Mouse (Mus musculus) T-helper 2 cell (primary cell): ENCODE measurements at regions not wholly inside any gene's neighbourhood (a gene's known extent, or its start where the extent isn't known, plus 50 kb on each side); places are given as distances from the start of the nearest gene placed in this dataset.

Experiments used
- in situ Hi-C: fragments of 300-600 bp; cut with MboI, MseI; formaldehyde crosslinking; loops from one replicate; pipeline ENCODE4 v1.15.1; 2025; ENCODE audit warnings: high pct_unique_total_duplicates

DNA sequence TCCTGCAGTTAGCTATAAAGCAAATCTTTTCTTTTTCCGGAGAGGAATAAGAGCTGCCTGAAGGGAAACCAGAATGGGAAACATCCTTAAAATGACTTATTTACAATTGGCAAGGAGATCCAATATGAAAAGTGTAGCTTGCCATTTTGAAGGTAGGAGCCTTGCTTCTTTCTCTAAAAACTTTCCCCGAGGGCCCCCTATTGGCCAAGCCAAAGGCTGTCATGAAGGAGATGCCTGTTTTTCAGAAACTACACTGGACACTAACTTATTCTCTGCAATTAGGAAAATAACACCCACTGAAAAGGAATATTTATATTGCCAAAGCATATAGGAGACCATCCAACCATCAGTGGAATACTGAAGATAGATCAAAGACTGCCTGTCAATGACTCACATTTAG, 312.8 kb upstream of the Thrb start:
- in situ Hi-C loops: loop anchor here (10.0 kb wide), 1 partner anchor 518 kb away; no protein-coding TSS in a partner anchor

DNA sequence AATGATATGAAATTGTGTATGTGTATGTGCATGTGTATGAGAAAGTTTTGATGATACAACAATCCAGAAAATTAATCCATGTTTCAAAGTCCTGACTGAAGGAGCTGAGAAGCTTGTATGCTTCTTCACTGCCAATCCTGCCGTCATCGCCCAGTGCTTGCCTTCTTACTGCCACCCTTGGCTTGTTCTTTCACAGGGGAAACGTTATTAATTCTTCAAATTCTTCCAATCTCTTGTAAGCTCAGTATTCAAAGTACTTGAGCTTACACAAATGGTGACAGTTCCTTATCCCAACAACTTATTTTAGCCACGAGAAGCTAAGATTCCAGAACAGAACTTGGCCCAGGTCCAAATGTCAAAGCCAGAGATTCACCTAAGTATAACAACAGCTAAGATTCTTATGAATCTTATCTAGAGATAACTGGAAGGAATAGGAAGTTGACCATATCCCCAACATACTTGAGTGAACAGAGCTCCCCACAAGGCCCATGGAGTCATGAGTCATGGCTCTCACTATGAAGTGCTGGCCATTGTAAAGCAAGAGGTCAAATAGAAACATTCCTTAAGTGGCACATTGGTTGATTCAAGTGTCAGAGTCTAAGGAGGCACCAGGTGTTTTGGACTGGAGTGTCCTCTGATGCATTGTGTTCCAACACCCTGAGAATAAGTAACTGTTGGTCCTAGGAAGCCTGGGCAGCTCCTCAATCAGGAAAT, 307.6 kb upstream of the Thrb start:
- in situ Hi-C loops: no loop called here

DNA sequence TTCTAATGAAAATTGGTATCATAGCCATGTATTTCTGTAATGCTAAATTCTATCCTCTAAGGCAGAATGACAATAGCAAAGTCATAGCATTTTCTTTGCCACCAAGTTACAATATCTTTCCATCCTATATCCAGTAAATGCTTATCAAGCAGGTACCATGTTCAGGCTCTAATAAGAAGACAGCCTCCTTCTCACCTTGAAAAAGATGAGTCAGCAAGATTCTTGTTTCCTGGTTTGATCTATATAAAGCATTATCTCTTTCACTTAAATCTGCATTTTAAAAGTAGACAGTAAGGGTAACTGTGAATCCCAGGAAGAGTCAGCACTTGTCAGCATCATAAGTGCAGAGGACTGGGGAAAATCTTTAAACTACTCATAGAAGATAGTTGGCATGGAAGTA, 298.2 kb upstream of the Thrb start:
- in situ Hi-C loops: no loop called here

DNA sequence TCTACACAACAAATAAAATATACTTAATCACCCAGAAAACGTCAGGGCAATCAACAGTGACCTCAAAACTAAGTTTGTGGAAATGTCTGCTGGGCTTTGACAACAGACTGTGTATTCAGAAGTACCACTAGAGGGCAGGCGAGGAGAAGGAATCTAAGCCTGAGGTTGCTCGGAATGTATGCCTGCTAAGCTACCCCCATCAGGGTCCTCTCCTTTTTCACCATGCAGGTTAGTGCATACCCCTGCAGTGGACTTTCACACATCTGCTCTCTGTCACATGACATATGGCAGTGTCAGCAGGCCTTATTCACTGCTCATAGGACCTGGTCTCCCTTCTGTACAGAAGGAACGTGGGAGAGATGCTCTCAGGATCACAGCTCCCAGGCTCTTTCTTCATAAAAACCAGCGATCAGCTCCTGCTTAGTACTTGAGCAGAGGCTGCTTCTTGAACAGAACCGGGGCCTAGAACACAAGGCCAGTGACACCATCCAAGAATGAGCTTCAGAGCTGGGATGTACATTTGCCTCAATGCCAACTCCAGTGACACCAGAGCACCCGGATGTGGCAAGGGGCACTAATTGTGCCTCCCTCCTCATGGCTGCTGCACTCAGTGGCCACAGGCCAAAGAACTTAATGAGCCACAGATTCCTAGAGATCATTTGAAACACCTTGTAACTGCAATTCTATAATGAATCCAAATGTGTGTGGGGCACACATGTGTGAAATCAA, 257.1 kb upstream of the Thrb start:
- in situ Hi-C loops: loop anchor here (25.0 kb wide), 1 partner anchor 966 kb away; no protein-coding TSS in a partner anchor

DNA sequence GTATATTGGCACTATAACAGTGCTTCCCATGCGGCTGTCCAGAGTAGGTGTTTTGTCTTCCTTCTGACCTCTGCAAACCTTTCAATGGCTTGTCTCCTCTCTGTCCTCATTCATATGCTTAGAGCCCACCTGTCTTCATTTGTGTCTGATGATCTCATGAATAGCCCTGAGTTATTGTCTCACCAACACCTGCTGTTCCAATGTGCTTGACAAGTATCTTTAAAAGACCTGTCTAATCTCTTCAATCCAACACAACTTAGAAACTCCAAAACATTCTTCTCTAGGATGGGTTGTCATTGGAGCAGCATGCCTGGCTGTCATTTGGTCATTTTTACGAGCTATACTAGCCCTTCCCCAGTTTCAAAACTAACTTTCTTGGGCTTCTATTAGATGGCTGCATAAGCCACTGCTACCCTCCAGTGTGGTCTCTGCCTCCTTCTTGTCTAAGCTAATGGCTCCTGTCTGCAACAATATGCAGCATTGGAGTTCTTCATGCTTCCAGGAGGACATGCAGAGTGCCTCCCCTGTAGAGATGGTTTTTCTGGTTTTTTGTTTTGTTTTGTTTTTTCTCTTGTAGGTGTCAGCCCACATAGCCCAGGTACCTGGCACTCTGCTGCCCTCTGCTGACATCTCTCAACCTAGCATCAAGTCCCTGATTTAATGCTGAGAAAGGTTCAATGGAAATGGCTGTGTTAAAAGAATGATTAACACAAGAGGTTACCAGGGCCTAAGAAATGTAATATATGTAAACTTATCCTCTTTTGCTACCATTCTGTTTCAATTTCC, 254.3 kb upstream of the Thrb start:
- in situ Hi-C loops: loop anchor here (5.0 to 25.0 kb wide), 3 partner anchors 257 to 968 kb away; partner anchors contain the start of gene Thrb

DNA sequence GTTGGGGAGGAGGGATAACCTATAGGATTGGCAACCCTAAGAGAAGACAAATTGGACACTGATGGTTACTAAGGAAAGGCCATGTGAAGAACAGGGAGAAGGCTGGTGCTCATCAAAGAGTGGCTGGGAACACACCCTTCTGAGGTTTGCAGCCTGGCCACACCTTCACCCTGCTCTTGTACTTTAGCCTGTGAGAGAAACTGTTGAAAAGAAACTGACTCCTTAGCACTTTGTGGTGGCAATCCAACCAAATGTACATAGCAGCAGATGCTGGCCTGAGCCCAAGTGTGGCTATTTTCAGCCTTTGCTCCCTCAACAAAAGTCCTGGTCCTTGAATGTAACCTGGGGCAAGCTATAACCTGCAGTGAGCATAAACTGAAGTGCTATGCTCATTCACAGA, 253.2 kb upstream of the Thrb start:
- in situ Hi-C loops: loop anchor here (5.0 to 25.0 kb wide), 3 partner anchors 255 to 970 kb away; partner anchors contain the start of gene Thrb

DNA sequence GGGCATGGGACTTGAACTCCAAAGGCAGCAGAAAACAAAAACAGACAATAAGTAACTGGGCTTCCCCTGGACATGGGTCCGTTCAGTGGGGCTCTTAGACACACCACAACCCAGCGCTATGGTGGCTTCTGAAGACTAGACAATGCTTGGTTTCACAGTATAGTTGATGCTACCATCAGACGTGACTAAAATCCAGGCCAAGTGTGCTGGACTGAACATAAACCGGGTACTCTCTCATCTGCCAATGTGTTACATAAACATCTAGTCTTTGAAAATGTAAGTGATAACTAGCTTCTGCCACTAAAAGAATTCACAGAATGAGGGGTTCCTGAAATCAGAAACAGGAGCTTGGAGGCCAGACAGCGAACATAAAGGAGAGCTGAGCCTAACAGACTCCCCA, 251.7 kb upstream of the Thrb start:
- in situ Hi-C loops: loop anchor here (5.0 to 25.0 kb wide), 3 partner anchors 254 to 971 kb away; partner anchors contain the start of gene Thrb

DNA sequence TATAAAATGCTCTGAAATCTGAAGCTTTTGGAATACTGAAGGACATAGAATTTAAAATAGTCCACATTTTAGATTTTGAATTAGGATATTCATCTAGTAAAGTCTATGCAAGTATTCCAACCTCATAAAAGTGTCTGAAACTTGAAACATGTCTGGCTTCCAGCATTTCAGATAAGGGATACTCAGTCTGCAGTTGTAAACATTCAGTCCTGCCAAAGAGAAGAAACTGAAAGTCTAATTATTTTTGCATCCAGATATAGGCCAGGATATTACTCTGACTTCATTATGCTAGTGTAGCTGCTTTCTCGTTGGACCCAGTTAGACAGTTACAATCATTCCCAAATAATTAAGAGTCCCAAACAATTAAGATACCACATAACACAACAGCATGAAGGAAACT, 251.2 kb upstream of the Thrb start:
- in situ Hi-C loops: loop anchor here (5.0 to 25.0 kb wide), 3 partner anchors 253 to 972 kb away; partner anchors contain the start of gene Thrb

DNA sequence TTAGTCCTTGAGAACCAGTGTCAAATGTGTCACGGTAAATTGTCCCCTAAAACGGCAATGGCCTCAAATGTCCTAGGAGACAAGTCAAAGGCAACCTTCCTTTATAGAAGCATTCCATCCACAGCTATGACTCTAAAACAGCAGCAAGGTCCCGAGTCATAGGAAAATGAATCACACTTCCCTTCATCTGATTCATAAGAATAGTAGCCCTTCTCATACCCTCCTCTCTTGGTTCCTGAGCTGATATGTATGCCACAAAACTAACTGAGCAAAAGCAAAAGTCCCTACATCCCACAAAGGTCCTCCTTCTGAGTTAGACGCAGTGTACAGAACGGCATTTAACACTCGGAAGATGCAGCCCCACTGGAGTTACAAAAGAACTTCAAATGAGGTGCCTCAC, 250.6 kb upstream of the Thrb start:
- in situ Hi-C loops: loop anchor here (5.0 to 25.0 kb wide), 3 partner anchors 253 to 972 kb away; partner anchors contain the start of gene Thrb

DNA sequence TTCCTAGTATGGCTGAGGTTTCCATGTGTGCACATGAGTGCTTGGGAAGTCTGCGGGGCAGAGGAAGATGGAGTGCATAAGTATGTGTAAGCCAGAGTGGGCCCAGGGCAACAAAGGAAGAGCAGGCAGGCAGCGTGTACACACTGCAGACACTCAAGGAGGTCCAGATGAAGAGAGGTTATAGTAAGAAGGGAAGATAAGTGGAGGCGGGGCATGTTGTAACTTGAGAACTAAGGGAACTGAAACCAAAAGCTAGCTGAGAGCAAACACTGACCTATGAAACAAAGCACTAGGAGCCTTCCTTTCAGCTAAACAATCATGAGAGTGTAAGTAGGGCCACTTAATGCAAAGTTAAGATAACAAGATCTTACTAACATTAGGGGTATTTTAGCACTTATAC, 249.3 kb upstream of the Thrb start:
- in situ Hi-C loops: loop anchor here (25.0 kb wide), 1 partner anchor 973 kb away; no protein-coding TSS in a partner anchor

DNA sequence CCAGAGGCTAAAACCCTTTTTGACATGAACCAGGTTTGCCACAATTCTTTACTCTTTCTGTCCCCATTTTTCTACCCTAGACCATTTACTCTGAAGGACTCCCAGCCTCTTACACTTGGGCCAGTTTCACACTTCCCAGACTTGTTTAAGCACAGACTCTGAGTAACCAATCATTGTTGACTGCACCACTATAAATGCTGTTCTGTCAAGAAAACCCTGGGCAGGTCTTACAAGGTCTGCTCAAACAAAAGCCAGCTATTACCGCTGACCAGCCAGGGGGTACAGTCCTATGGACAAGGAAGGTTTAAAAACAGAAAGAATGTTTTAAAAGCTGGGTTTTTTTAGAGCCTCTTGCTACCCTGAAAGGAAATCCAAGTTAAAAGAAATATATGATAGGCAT, 248.8 kb upstream of the Thrb start:
- in situ Hi-C loops: loop anchor here (25.0 kb wide), 1 partner anchor 974 kb away; no protein-coding TSS in a partner anchor

DNA sequence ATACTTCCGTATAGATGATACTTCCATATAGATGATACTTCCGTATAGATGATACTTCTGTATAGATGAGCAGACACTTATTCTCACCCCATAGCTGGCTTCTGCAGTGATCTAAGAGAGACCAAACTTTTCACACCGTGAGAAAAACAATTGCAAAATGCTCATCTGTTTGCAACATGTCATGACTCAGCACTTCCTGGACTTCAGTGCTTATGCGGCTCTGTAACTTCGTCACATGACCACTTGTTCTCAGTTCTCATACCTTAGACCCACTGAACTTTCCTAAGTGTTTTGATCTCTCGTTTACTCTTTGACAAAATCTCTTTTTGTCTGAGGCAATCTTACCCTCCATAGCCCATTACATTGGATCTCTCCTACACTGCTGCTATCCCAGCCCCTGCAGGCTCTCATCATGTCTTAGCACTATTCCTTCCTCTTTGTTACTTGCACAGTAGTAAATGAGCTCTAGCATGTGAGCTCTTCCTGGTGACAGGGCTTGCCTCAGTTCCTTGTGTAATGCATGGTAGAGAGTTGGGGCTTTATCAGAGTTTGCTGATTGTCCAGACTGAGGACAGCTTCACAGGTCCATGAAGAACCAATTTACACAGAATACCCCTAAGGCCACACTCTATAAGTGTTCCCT, 245.7 kb upstream of the Thrb start:
- in situ Hi-C loops: loop anchor here (25.0 kb wide), 1 partner anchor 977 kb away; no protein-coding TSS in a partner anchor

DNA sequence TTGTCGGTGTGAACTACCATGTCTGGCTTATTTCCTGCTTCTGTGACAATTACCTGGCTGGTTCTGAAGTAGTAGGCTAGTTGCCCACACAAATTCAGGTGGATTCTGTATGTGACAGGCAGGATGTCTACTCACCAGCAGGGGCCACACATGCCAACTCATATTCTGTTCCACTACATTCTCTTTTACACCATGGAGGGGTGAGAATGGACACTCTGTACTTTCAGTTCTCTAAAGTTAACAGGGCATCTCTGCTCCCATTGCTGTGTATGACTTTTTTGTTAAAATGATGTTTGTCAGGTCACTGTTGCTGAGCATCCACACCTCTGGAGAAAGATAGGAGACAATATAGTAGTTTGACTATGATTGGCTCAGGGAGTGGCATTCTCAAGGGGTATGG, 232.3 kb upstream of the Thrb start:
- in situ Hi-C loops: no loop called here

DNA sequence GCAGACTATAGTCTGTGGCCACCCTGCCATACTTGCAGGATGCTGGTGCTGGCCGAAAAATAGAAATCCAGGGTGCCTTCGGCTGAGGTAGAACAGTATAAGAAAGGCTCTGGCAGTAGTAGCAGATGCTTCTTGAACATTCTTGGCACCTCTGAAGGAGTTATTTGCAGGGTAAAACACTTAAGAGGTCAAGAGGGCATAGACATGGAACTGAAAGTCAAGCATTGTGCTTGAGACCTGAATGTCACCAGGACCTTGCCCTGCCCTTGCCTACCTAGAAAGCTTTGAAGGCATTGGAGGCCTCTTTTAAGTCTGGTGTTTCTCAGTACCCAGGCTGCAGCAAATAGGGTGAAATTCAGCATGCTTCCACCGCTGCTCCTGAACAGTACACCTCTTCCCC, 230.9 kb upstream of the Thrb start:
- in situ Hi-C loops: no loop called here

DNA sequence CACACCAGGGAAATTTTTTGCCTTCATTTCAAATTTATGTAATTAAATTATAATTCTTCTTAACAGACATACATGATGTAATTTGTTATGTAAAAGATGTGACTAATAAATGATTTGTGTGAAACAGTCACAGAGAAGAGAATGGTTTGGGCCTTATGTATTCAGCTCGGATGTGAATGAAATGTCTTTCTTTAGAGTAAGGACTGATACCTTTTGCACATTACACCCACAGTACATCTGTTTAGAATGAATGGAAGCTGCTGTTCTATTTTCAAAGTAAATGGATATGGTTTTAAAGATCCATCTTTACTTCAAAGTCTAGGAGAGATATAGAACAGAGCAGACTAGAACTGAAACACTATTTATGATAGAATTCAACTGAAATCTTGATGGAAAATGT, 226.7 kb upstream of the Thrb start:
- in situ Hi-C loops: no loop called here

DNA sequence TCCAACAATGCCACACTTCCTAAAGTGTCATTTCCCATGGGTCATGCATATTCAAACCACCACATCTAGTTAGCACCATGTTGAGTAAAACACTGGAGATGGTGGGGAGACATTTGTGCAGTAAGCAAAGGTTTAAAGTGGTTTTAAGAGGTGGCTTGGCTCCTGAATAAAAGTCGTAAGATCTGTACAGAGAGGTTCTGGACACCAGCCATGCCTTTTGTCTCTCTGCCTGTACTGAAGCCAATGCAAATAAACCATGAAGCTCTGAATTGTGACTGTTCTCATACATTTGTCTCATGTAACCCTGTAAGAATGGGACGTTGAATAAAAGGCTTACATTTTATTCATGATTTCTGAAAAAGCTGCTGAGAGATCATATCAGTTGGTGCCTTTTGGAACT, 202.1 kb upstream of the Thrb start:
- in situ Hi-C loops: no loop called here

DNA sequence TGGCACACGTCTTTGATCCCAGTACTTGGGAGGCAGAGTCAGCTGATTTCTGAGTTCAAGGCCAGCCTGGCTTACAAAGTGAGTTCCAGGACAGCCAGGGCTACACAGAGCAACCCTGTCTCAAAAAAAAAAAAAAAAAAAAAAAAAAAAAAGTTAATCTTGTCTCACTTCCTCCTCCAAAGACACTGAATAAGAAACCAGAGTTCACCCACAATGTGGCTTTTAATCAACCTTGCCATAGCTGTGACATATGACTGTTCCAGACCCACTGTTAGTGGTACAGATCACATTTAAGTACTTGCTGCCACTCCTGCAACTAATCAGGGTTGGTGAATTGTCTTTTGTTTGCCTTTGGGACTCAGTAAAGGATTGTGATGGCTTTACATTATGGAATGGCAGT, 181.1 kb upstream of the Thrb start:
- in situ Hi-C loops: no loop called here

DNA sequence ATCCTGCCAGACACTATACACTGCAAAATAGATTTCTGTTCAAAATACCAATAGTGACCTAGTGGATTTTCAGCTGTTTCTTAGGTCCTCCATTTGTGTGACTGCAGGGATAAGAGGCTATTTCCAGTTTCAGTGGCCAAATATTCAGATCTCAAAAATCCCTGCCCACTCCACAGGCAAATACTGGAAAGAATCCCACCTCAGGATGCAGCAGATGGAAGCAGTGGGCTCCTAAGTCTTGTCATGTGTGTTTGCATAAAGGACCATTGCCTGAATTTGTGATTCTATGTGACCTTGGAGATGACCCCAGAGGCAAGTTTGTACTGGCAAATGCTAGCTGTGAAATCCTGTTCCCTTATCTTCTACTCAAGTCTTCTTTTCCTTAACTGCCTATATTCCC, 175.2 kb upstream of the Thrb start:
- in situ Hi-C loops: no loop called here

DNA sequence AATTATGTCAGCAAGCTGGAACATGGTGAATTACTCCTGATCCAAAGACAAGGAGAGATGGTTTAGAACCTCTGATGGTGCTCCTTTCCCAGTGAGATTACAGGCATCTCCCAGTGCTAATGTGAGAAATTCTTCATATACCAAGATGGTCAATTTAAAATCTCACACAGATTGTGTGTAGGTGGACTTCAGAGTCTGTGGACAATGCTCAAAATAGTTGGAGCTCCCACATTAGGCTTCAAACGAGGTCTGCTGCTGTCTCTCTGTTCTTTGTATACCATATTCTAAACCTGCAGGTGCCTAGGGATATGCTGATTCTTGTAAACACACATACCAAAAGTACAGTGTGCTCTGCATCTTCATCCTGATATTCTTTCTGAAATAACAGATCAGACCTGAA, 146.3 kb upstream of the Thrb start:
- in situ Hi-C loops: loop anchor here (10.0 kb wide), 1 partner anchor 869 kb away; no protein-coding TSS in a partner anchor

DNA sequence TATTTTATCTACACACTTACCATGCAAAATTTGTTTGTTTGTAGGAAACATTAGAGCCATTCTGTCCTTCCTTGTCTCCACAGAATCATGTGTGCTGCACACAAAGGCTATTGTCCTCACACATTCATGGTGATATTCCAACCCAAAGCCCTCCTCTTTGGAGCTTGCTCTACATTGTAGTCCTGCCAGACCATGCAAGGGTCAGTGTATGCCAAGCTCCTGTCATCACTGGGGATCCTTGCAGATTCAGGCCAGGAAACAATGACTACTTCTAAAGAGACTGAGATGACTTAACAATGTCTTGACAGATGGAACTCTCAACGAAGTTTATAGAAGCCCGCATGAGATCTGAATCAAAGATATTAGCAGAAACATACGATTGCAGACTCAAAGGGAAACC, 137.4 kb upstream of the Thrb start:
- in situ Hi-C loops: no loop called here

DNA sequence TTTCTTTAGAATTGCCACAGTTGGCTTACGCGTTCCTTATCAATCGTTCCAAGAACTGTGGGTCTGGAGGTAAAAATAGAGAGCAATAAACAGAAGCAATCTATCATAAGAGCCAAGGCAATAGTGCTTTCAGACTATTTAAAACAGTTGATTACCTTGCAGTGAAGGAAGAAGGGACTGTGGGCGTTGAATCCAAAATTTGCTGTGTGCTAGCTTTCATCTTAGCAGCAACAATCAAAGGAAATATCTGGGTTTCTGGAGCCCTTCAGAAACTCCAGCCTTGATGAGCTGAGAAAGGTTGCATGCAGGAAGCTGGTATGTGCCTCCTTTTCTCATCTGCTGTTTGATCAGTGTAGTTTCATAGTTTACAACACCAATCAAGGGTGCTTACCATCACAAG, 136.1 kb upstream of the Thrb start:
- in situ Hi-C loops: no loop called here
